Mouse (Mus musculus) kidney, adult 11 months (tissue): ENCODE data around the gene Gfi1b.
A peak's percentile ranks its signal among the peaks of the same experiment; 100 is the strongest.

Experiments
- DNase-seq: peaks from one replicate; pipeline ENCODE4 v3.0.0; 2022

Gene Gfi1b

DNA sequence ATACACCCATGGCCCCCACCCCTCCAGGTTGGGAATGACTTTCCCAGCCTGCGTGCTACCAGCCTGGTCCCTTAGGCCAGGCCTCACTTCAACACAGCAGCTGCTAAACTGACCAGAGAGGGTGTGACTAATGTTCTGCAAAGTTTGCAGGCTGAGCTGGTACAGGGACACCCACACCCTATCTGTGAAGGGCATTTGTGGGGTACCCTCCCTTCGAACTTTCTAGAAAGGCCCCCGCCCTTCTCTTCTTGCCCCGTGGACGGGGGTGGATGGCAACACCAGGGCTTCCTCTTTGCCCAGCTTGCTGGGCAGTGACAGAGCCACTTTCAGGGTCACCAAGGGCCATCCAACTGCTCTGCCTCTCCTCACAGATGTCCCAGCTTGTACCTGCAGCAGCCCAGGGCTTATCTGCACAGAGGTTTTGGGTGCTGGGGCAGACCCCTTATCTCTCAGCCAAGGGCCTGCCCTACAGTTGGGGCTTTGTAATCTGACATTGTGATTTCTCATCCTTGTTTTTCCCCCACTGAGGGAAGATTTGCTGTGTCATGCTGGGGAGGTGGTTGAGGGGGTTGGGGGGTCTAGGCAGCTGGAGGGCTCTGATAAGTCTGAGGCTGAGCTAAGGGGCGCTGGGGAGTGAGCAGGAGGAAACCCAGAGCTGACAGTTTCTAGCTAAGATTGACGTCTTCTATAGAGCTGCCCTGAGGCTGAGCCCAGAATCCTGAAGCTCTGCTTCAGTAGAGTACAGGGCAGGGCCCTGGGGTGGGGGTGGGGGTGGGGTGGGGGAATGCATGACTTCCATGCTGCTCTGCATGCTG lies 23.8 kb downstream of the Gfi1b start:
- DNase-seq = no peak

DNA sequence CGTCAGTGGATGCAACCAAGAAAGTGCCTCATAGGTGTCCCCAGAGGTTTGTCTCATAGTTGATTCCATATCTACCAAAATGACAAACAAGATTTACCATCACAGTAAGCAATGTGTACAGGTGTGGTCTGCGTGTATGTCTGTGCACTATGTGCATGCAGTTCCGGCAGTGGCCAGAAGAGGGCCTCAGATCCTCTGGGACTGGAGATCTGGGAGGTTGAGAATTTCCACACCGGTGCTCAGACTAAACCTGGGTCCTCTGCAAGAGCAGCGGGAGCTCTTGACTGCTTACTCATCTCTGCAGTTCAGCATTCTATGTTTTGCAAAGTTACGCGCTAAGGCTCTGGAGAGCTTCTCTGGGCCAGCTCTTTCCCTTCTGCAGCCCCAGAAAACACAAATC lies 24.8 kb downstream of the Gfi1b start:
- DNase-seq = no peak

DNA sequence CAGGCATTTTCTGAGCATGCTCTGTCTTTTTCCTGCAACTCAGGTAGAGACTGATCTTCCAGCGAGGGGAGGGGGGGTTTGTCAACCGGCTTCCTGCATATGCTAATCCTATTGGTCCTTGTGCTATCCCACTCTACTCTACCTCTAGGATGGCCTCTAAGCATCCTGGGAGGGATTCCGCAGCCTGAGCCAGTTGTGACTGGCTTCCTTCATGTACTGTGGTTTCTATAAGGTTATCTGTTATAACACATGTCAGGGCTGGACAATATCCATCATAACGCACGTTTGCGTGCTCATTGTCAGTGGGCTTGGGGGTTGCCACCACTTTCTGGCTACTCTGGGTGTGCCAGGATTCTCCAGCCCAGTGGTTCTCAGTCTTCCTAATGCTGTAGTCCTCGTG lies 25.8 kb downstream of the Gfi1b start:
- no peak for DNase-seq

DNA sequence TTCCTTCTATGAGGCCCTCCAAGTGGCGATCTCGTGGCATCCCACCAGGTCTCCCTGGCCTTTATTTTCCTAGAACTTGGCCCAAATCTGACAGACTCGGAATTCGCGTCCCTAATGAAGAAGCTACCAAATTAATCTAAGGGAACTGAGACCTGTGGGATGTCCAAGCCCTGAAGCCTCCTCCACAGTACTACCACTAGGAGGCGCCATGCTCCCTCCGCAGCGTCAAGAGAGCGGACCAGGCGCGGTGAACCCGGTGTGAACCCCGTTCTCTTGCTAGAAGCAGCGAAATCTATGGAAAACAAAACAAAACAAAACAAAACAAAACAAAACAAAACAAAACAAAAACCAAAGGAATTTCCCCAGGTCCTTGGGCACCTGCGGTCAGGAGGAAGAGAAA lies 29.0 kb downstream of the Gfi1b start:
- peak; percentile 33 for DNase-seq

DNA sequence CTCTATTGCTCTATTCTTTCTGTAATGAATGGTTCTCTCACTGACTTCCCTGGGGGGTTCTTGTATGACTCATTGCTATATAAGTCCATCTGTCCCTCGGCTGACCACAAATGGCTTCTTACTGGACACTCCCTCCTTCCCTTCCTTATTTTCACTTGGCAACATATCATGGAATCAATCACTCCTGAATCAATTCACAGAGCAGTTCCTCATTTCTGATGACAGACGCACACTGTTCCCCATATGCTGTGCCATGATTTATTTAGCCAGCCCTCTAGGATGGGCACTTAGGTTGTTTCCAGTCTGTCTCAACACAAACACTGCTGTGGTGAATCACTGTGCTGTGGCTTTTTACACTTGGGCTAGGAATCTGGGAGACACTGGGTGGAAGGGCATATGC lies 30.3 kb downstream of the Gfi1b start:
- no peak for DNase-seq

DNA sequence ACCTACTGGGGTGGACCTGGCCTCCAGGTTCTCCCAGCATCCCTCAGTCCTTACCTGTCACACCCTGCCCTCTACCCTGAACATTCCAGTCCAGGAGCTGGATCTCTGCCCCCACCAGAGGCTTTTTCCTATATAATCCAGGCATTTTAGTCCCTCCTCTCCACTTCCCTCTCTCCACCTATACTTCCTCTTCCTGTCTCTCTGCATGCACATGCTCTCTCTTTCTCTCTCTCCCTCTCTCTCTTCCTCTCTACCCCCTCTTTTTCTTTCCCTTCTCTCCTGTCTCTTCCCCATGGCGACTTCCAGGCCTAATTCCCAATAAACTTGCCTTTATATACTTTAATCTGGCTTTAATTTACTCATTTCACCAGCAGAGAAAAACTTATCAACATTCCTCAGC lies 33.2 kb downstream of the Gfi1b start:
- DNase-seq = no peak

DNA sequence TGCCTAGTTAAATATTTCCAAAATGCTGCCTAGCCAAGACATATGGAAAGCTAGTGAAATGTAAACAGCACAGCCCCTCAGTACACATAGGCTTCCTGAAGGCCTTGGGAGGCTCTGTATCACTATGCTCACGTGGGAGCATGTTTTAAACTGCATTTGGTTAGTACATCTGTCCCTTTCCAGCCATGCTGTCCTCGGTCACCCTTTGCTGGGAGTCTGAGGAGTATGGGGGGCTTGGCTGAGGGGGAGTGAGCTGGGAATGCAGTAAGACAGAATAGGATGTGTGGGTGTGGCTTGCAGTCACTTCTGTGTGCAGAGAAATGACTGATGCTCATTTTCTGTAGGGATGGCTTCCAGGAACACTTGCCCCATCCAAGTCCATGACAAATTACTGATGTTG lies 36.1 kb downstream of the Gfi1b start:
- DNase-seq = no peak

DNA sequence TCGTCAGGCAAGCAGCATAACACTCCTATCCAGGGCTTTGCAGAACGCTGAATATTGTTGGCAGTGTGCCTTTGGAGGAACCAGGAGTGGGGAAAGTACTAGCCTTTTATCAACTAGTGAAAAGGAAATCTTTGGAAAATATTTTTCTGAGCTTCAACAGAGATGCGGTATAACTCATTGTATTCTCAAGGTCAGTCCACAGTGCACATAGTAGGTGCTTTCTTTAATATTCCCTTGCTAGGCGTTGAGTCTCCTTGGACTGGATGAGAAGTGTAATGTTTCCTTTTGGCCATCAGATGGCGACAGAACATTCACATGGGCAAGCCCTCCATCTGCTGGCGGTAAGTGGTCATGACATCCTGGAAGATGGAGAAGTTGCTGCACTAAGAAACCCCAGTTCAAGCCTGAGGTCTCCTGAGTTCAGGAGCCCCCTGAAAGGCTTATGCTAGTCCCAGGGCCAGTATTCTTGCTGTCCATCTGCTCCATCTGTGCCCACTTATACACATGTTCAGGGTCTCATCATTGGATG lies 36.7 kb downstream of the Gfi1b start:
- peak; percentile 68 for DNase-seq

DNA sequence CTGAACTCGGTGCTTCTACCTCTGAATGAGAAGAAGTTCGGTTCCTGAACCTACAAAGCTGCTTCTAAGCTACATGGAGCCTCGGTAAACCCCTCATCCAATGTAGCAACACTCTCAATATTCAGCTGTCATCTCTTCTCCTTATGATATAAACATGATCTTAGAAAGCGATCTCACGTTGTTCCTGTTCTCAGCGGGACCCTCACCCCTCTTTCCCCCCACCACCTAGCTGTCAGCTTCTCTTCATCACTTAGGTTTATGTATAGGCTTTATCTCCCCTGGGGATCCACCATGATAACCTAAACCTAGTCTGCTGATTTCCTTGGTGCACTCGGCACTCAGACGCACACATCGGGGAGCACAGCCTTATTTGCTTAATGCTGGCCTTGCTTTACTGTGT lies 38.1 kb downstream of the Gfi1b start, which contains the start of gene Gtf3c5:
Gene Gtf3c5 (minus strand): TSS at position 101 of the 400 bp plus-strand sequence.
- DNase-seq = no peak

DNA sequence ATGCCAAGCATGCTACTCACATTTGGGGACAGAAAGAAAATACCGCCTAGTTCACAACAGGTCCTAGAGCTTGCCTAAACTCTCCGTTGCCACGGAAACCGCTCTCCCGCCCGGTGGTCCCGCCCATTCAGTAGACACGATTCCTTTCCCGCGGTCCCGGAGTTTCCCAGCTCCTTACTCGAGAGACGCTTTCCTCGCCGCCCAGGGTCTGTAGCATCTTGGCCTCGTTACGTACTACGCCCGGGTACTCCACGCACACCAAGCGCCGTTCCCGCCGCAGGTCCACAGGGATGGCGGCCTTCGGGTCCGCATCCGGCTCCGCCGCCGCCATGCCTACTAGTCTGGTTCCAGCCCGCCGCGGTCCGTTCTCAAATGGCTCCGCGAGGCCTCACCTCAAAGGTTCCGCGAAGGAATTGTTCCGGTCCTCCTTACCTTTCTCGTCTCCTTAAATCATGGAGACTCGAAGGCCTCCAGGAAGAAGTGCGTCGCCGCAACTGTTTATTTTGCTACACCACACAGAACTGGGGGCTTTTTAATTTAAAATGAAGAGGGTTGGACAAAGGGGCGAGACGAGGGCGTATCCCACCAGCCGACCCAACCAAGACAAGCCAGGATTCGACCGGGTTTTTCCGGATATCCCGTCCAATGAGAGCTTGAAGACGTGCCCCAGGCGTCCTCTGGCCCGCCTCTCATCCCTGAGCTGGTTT lies 39.0 kb downstream of the Gfi1b start:
- DNase-seq = peak; percentile 88

DNA sequence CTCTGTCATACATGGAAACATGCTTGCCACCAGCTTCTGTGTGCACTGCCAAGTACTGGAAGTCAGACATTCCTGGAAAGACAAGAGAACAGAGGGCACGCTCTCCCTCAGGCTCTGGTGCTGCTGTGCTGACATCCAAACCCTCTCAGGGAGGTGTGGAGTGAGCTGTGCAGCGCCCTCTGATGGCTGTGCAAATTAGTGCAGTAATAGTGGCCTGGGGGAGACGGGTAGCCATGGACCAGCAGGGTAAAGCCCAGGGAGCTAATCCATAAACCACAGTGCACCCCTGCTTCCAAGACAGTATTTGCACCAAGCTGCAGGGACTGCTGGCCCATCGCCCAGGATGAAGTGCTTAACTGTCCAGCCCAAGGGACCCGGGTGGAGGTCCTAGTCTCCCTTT lies 43.8 kb downstream of the Gfi1b start:
- peak; percentile 23 for DNase-seq

DNA sequence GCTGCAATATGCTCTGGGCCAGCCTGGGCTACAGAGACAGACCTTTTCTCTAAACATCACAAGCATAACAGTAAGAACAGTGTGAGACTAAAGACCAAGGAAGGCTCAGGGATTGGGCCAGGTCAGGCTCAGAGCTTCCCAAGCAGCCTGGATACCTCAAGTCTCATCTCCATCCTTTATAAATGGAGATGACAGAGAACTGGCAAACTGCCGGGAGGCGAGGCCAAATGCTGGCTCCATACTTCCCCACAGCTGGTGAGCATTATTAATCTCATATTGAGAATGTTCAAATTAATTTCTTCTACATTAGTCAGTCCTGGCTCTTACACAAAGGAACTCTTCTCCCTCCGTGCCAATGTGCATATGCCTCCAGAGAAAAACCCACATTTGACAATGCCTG lies 45.0 kb downstream of the Gfi1b start:
- no peak for DNase-seq

DNA sequence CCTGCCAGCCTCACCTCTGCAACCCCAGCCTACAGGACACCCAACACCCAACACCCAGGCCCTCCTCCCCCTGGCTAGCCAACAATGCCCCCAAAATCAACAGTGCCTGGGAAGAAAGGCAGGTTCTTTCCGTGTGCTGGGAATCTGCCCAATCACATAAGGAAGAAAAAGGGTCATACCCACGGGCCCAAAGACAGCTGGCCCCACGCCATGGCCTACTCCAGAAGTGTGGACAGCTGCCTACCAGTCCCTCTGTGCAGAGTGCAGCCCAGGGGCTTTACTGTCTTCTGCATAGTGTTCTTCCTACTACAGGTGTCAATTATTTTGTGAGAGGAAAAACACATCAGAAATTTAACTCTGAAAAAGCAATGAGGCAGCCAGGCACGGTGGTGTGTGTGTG lies 46.4 kb downstream of the Gfi1b start:
- DNase-seq = no peak

DNA sequence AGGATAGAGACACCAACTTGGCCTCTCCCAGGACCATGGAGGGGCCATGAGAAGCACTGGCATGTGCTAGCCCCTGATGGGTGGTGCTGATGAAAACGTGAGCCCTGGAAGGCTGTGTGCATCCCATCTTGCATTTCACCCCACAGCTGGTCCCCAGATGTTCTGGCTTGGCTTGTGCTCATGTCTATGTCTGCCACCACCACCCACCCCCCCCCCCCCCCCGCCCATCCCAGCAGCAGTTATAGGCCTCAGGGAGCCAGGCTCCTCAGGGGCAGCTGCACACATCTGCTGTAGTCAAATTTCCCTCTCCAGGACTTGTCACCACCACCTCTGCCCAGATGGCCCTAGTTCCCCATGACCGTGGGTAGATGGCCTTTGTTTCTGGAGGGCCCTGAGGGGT lies 51.9 kb downstream of the Gfi1b start:
- DNase-seq = no peak

DNA sequence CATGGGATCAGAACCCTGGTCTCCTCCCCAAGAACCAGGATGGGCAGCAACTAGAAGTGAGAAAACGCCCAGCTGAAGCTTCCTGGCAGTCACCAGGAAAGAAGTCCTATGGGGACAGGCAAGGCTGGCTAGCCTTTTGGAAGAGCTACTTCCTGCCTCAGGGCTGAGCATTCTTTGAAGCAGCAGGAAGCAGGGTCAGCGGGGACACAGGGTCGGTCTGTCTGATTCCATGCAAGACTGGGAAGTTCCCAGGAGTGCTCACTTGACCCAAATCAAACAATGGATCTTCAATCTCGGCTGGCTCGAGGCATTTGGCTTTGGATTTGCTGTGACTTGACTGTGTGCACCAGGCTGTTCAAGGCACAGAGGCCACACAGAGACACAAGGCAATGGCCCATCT lies 55.2 kb downstream of the Gfi1b start:
- peak; percentile 49 for DNase-seq

DNA sequence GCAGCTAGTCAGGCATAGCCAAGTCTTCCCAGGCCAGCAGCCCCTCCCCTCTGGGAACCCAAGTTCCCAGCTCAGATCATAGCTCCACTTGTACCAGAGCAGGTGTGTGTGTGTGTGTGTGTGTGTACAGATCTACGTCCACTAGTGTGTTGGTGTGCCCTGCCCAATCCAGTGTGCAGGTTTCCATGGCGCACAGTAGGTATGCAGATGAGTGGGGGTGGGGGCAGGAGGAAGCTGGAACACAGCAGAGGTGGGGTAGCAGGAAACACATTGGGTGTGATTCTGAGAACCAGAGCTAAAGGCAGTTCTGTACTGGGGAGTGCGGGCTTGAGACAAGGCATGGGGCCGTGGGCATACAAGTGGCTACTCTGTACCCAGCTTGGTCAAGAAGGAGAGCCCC lies 57.4 kb downstream of the Gfi1b start:
- no peak for DNase-seq

DNA sequence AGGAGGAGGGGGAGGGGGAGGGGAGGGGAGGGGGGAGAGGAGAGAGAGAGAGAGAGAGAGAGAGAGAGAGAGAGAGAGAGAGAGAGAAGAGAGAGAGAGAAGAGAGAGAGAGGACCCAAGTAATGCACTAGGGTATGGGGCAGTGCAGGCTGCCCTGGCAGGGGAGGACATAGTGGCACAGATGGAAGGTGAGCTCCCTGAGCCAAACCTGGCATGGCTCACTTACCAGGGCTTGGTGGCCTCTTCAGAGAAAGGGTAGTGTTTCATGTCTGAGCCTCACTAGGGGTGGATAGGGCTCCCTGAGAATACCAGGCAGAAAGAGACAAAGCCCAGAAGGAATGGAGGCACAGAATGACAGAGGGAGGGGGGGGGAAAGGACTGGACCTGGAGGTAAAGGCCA lies 58.0 kb downstream of the Gfi1b start:
- no peak for DNase-seq

DNA sequence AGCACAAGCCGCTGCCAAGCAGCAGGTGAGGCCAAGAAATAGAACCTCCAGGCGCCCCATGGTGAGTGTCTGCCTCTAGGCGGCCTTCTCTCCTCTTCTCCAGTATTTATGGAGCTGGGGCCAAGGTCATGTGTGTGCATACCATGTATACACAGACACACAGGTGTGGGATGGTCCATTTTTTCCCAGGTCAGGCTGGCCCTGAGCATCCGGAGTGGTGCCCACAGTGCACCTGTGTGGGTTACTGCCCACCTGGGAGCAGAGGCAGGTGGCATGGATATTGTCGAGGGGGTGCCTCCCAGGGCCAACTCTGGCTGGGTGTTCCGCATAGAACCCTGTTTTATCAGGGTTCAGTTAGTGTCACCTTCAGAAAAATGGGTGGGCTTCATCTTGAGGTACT lies 58.5 kb downstream of the Gfi1b start, which contains the start of gene Cel:
Gene Cel (minus strand): TSS at position 101 of the 400 bp plus-strand sequence.
- DNase-seq = no peak
